Mouse (Mus musculus): Measurements from ENCODE around the gene Pde1c. TPM values are rescaled to one million over a fixed set of nuclear protein-coding genes. Genes with fewer than 3 reads are reported as not detected.

The Pde1c gene
- polyA plus RNA-seq, 1 experiment from 2014 or later, result 1.3 TPM

DNA sequence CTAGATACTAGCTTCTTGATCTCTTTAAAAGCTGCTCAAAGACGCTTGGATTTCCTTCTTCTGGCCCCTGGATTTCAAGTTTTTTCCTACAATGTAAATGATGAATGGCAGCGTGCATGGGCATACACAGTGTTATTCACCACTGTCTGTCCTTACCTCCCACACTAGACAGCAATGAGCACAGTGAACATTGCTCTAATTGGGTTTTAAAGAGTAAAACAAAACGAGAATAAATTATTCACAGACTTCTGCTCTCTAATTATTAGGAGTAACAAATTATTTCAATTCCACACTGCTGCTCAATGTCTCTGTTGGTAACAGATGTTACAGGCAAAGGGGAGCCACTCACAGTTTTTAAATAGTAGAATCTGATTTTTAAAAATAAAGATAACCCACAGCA lies 146.0 kb downstream of the Pde1c start:
- ATAC-seq (replicated peaks; ENCODE audit: low FRiP score), result no peak

DNA sequence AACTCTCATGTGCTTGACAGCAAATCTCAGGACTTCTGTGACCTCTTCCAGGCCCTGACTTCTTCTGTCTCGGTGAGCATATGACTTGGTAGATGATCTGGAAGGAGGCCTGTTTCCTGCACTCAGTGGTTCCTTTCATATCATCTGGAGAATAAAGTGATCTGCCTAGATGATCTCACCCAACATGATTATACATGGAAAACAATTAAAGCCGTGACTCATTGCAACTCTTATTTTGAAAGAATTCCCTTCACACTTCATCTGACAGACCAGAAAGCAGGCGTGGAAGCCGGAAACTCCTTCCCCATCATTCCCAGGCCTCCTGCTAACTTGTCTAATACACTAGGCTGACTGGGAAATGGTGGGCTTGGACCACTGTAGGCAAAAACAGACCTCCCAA lies 152.7 kb downstream of the Pde1c start:
- H3K9me3 ChIP-seq (replicated peaks), result no peaks in the 10 kb centered on the region
- H3K4me1 ChIP-seq, result no peaks in the 10 kb centered on the region
- no peak overlapping the region for H3K9ac ChIP-seq
- H3K27me3 ChIP-seq, result no peaks in the 10 kb centered on the region
- H3K4me3 ChIP-seq (replicated peaks), result no peak overlapping the region
- no peak for ATAC-seq (replicated peaks; ENCODE audit: low FRiP score)
- no peak overlapping the region for H3K27ac ChIP-seq
- 64% methylated on average over 4 of the region's 4 CpGs for WGBS
- no peak overlapping the region for H3K4me2 ChIP-seq
- no peaks in the 10 kb centered on the region for H3K36me3 ChIP-seq

More for the DNA sequence above, 146.0 kb downstream of the Pde1c start:
- H3K27ac ChIP-seq, result no peak overlapping the region
- H3K9me3 ChIP-seq (replicated peaks), result no peaks in the 10 kb centered on the region
- no peaks in the 10 kb centered on the region for H3K36me3 ChIP-seq
- no peak overlapping the region for H3K4me3 ChIP-seq (replicated peaks)
- H3K27me3 ChIP-seq, result no peaks in the 10 kb centered on the region
- H3K4me1 ChIP-seq, result no peaks in the 10 kb centered on the region
- H3K4me2 ChIP-seq, result no peak overlapping the region
- 75% methylated on average over 3 of the region's 3 CpGs for WGBS
- H3K9ac ChIP-seq, result no peak overlapping the region

DNA sequence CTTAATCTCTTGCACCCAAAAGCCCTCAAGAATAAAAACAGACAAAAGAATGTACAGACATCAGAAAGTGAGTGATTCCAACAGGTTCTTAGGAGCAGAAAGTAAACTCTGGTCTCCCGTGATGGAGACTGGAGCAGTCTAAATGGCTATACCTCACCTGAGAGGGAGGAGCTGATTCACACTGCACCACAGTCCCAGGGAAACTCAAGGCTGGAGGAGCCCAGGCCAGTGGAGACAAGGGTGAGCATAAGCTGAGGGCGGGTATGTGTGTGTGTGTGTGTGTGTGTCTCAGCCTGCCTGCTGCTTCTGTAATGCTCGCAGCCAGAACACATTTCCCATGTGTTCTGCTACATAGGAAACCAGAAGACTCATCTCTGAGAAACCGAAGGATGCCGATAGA lies 179.7 kb downstream of the Pde1c start:
- ATAC-seq (replicated peaks; ENCODE audit: low FRiP score), result no peak
- H3K4me2 ChIP-seq, result no peak overlapping the region
- H3K4me1 ChIP-seq, result no peaks in the 10 kb centered on the region
- H3K4me3 ChIP-seq (replicated peaks), result no peak overlapping the region
- H3K9me3 ChIP-seq (replicated peaks), result no peaks in the 10 kb centered on the region
- no peak overlapping the region for H3K9ac ChIP-seq
- no peaks in the 10 kb centered on the region for H3K27me3 ChIP-seq
- H3K27ac ChIP-seq, result no peak overlapping the region
- 89% methylated on average over 5 of the region's 5 CpGs for WGBS
- no peaks in the 10 kb centered on the region for H3K36me3 ChIP-seq

DNA sequence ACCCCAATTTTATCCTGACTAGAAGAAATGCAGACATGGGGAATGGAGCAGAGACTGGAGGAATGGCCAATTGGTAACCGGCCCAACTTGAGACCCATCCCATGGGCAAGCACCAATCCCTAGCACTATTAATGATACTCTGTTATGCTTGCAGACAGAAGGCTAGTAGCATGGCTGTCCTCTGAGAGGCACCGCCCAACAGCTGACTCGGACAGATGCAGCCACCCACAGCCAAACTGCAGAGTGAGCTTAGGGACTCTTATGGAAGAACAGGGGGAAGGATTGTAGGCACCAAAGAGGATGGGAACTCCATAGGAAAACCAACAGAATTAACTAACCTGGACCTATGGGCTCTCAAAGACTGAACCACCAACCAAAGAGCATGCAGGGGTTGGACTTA lies 192.5 kb downstream of the Pde1c start:
- Histone ChIP-seq H3K4me3 (replicated peaks) (no peak overlapping the region), H3K4me2 (no peak overlapping the region), H3K4me1 (peaks cover 5% of the 10 kb centered on the region; the same call in 1 of the 2 replicates), H3K36me3 (no peaks in the 10 kb centered on the region), H3K27ac (no peak overlapping the region), H3K27me3 (no peaks in the 10 kb centered on the region), H3K9ac (no peak overlapping the region), H3K9me3 (replicated peaks) (no peaks in the 10 kb centered on the region)
- ATAC-seq (replicated peaks; ENCODE audit: low FRiP score), result no peak
- 85% methylated on average over 3 of the region's 3 CpGs for WGBS

DNA sequence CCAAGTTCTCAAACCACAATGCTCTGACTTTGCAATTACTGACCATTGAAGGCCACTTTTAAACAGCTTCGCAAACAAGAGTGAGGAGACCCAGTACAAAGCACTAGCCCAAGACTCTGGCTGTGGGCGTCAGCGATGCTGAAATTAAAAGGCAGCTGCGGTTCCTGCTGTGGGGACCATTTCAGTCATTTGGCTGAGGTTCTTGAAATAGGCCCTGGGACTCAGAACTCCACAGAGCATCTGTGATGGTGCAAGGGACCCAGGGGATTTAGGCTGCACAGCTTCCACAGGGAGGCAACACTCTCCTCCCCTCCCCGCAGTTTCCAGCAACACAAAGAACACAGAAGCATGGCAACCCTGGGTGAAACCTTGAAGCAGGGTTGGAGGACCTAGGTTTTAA lies 194.7 kb downstream of the Pde1c start:
- ATAC-seq (replicated peaks; ENCODE audit: low FRiP score), result no peak
- 89% methylated on average over 5 of the region's 5 CpGs for WGBS
- no peak overlapping the region for H3K4me2 ChIP-seq
- H3K9me3 ChIP-seq (replicated peaks), result no peaks in the 10 kb centered on the region
- no peak overlapping the region for H3K27ac ChIP-seq
- H3K4me1 ChIP-seq, result peaks cover 5% of the 10 kb centered on the region; the same call in 1 of the 2 replicates
- no peaks in the 10 kb centered on the region for H3K27me3 ChIP-seq
- H3K4me3 ChIP-seq (replicated peaks), result no peak overlapping the region
- no peaks in the 10 kb centered on the region for H3K36me3 ChIP-seq
- H3K9ac ChIP-seq, result no peak overlapping the region

DNA sequence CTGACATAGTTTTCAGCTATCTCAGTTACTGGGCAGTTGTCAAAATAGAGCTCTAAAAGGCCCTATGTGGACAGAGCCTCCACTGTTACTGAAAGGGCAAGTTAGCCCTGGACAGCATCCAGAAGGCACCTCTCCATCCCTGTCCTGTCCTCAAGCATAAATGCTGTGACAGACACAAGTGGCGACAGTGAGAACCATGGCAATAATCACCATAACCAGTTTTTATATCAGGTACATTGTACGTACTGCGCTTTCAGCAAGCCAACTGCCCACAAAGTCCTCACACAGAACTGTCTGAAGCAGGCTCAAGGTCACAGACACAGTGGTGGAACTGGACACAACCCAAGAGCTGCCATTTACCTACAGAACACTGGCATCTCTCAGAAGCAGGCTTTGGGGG lies 195.2 kb downstream of the Pde1c start:
- H3K27ac ChIP-seq, result no peak overlapping the region
- H3K4me1 ChIP-seq, result peaks cover 5% of the 10 kb centered on the region; the same call in 1 of the 2 replicates
- no peaks in the 10 kb centered on the region for H3K36me3 ChIP-seq
- WGBS, result 90% methylated on average over 3 of the region's 3 CpGs
- H3K9me3 ChIP-seq (replicated peaks), result no peaks in the 10 kb centered on the region
- H3K4me3 ChIP-seq (replicated peaks), result no peak overlapping the region
- H3K9ac ChIP-seq, result no peak overlapping the region
- H3K27me3 ChIP-seq, result no peaks in the 10 kb centered on the region
- H3K4me2 ChIP-seq, result no peak overlapping the region
- no peak for ATAC-seq (replicated peaks; ENCODE audit: low FRiP score)

DNA sequence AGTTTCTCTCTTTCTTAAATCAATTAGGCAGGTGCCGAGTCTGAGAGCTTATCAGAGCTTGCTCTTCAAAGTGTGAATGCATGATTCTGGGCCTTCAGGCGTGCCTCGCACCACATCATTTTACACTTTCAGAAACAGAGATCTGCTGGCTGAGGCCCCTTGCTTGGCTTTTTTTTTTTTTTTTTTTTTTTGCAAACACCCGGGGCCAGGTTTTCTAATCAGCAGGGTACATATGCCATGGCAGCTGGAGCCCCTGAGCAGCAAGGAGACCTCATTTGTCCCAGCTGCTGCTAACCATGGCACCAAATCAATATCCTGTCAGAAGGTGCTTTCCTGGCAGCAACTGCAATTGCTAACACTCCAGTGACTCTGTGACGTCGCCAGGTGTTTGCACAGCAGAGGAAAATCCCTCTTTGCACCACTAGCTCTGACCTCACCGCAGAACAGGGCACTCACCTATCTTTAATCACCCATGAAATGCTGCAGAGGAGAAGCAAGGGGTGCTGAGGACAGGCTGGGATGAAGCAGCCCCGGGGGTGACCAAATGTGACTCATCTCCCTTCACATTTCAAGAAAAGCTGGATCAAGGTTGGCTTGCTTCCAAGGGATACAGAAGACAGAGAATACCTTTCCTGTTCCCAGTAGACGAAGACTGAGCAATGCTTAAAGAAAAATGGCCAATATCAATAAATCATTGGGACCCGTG lies 195.7 kb downstream of the Pde1c start:
- H3K27me3 ChIP-seq, result no peaks in the 10 kb centered on the region
- H3K4me2 ChIP-seq, result no peak overlapping the region
- no peak overlapping the region for H3K27ac ChIP-seq
- no peaks in the 10 kb centered on the region for H3K36me3 ChIP-seq
- H3K9ac ChIP-seq, result no peak overlapping the region
- H3K4me1 ChIP-seq, result peaks cover 5% of the 10 kb centered on the region; the same call in 1 of the 2 replicates
- 0 out of 2 replicates have a peak, but pooled peaks have one; percentile 40 for ATAC-seq (replicated peaks; ENCODE audit: low FRiP score)
- 50% methylated on average over 10 of the region's 10 CpGs for WGBS
- no peak overlapping the region for H3K4me3 ChIP-seq (replicated peaks)
- no peaks in the 10 kb centered on the region for H3K9me3 ChIP-seq (replicated peaks)

DNA sequence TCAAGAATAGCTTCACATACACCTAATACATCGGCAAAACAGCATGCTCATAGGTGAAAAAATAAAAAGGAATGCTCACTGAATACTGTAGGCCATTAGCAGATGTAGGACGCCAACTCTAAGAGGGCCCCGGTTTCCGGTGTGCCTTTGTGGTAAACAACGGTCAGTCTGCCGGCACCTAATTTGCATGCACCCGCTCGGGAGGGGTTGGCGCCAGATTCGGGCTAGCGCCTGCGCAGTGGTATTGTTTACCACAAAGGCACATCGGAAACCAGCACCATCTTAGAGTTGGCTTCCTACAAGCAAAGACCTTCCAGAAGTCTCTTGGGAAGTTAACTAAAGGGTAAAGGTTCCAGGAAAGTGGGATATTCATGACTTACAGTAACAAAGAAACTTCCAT lies 199.4 kb downstream of the Pde1c start:
- H3K4me2 ChIP-seq, result no peak overlapping the region
- H3K9me3 ChIP-seq (replicated peaks), result no peaks in the 10 kb centered on the region
- no peak overlapping the region for H3K27ac ChIP-seq
- ATAC-seq (replicated peaks; ENCODE audit: low FRiP score), result no peak
- H3K36me3 ChIP-seq, result no peaks in the 10 kb centered on the region
- H3K27me3 ChIP-seq, result no peaks in the 10 kb centered on the region
- no peak overlapping the region for H3K4me3 ChIP-seq (replicated peaks)
- H3K9ac ChIP-seq, result no peak overlapping the region
- peaks cover 5% of the 10 kb centered on the region; the same call in 1 of the 2 replicates for H3K4me1 ChIP-seq
- WGBS, result 84% methylated on average over 13 of the region's 13 CpGs

DNA sequence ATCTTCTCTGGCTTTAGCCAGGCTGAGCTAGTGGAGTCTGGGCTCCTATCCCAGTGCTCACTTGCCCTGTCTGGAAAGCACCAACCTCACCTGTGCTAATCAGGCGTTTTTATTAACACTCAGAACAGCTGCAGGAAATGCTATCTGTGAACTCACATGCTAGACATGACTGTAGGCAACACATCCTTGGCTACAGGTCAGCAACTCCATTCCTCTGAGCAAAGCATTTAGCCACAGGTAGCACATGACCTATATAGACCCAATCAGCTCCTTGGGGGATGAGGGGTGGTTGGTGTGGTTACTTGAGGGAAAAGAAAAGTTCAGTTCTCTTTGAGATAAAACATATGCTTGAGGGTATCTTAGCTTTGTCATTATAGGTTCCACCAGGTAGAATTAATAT lies 200.8 kb downstream of the Pde1c start:
- ATAC-seq (replicated peaks; ENCODE audit: low FRiP score), result no peak
- no peaks in the 10 kb centered on the region for H3K9me3 ChIP-seq (replicated peaks)

DNA sequence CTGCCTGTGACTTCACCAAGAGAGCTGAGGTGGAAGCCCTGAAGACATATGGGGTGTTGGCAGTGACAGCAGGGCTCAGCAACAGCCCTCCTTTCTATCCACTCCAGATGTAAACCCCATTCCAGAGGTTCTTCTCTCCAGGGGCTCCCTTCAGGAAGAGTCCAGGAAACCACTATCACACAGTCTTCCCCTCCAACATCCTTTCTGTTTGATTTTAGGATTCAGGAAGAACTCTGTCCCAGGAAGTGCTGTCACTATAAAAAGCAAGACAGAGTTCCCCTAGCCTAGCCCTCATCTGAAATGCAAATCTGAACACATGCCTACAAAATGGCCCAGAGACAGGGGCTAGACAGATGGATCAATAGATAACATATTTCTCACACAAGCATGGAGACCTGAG lies 201.6 kb downstream of the Pde1c start:
- no peak overlapping the region for H3K4me2 ChIP-seq
- H3K27ac ChIP-seq, result no peak overlapping the region
- no peak overlapping the region for H3K9ac ChIP-seq
- H3K4me1 ChIP-seq, result peaks cover under 1% of the 10 kb centered on the region
- no peak for ATAC-seq (replicated peaks; ENCODE audit: low FRiP score)
- peaks cover under 1% of the 10 kb centered on the region; the same call in 1 of the 2 replicates for H3K27me3 ChIP-seq
- no peaks in the 10 kb centered on the region for H3K36me3 ChIP-seq
- no peak overlapping the region for H3K4me3 ChIP-seq (replicated peaks)
- no peaks in the 10 kb centered on the region for H3K9me3 ChIP-seq (replicated peaks)

More for the DNA sequence above, 200.8 kb downstream of the Pde1c start:
- Histone ChIP-seq H3K9ac (no peak overlapping the region), H3K27ac (no peak overlapping the region), H3K4me2 (no peak overlapping the region), H3K36me3 (no peaks in the 10 kb centered on the region), H3K27me3 (no peaks in the 10 kb centered on the region), H3K4me3 (replicated peaks) (no peak overlapping the region), H3K4me1 (peaks cover 2% of the 10 kb centered on the region; the same call in 1 of the 2 replicates)
- WGBS, result 64% methylated on average over 1 of the region's 1 CpGs

DNA sequence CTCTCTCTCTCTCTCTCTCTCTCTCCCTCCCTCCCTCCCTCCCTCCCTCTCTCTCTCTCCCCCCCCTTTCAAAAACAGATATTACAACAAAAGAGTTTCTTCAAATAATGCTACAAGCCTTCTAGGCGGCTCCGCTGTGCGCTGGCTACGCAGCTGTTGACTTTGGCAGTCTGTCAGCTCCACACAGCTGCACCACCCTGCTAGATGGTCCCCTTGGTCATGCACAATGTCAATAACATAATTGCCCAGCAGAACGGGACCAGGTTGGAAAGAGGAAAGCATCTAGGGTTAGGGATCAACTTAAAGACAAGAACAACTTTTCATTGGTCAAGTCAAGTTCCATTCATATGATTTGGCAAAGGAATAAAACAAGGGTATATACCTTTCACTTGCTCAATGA lies 206.3 kb downstream of the Pde1c start:
- H3K4me3 ChIP-seq (replicated peaks), result peak overlapping the region; percentile 46; the same call in 1 of the 2 replicates
- no peak overlapping the region for H3K27ac ChIP-seq
- H3K27me3 ChIP-seq, result peaks cover 18% of the 10 kb centered on the region
- no peak for ATAC-seq (replicated peaks; ENCODE audit: low FRiP score)
- H3K4me1 ChIP-seq, result peaks cover 12% of the 10 kb centered on the region
- H3K4me2 ChIP-seq, result peak overlapping the region; percentile 86
- no peaks in the 10 kb centered on the region for H3K36me3 ChIP-seq
- no peaks in the 10 kb centered on the region for H3K9me3 ChIP-seq (replicated peaks)
- H3K9ac ChIP-seq, result no peak overlapping the region
- WGBS, result 10% methylated on average over 5 of the region's 5 CpGs

DNA sequence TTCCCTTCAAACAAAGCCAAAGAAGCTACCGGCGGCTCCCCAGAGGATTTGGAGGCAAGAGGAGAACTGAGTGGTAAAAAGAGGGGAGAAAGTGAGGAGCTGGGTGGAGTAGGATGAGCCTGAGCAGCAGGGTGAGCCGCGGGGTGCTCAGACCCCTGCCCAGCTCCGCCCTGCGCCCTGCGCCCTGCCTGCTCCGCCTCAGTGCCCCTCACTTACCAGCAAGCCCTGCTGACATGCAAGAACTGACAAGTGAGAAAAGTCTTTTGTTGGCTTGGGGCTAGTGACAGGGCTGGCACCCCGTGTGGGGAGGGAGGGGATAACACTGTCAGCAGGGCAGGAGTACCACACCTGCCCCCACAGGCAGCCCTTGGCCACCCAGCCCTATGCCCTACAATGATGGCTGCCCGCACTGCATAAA lies 206.8 kb downstream of the Pde1c start:
- no peaks in the 10 kb centered on the region for H3K36me3 ChIP-seq
- peak overlapping the region; percentile 86 for H3K4me2 ChIP-seq
- peaks cover 18% of the 10 kb centered on the region for H3K27me3 ChIP-seq
- H3K9ac ChIP-seq, result peak overlapping the region; percentile 45; the same call in 1 of the 2 replicates
- WGBS, result under 1% methylated on average over 10 of the region's 10 CpGs
- H3K27ac ChIP-seq, result no peak overlapping the region
- H3K9me3 ChIP-seq (replicated peaks), result no peaks in the 10 kb centered on the region
- ATAC-seq (replicated peaks; ENCODE audit: low FRiP score), result peak; percentile 95
- peak overlapping the region; percentile 46 for H3K4me3 ChIP-seq (replicated peaks)
- peaks cover 12% of the 10 kb centered on the region for H3K4me1 ChIP-seq
